Mouse (Mus musculus): ENCODE data around the gene 1700008P02Rik.
"Not testable (repeated sequence)": the region's sequence is repeated elsewhere in the genome, so short reads cannot be mapped to it uniquely, and the experiment has no call there.

Gene 1700008P02Rik

GRCm38 (mm10) chr3:6620343-6620742 lies at the start of gene 1700008P02Rik:
1700008P02Rik (minus strand) TSS chr3:6620443.
- DNase-seq: no peak

- DNase-seq: no peak
Measured at GRCm38 (mm10) chr3:6649411-6649810, 29.2 kb upstream of the 1700008P02Rik start.

GRCm38 (mm10) chr3:6638151-6638550 lies 17.9 kb upstream of the 1700008P02Rik start:
- not testable (repeated sequence) for DNase-seq

- DNase-seq: no peak
Measured at GRCm38 (mm10) chr3:6634256-6634655, 14.0 kb upstream of the 1700008P02Rik start.

- no peak for DNase-seq
Measured at GRCm38 (mm10) chr3:6617881-6618280, 2.4 kb downstream of the 1700008P02Rik start.
